Mouse (Mus musculus) urinary bladder, postnatal 14 days (tissue): ENCODE measurements at regions not wholly inside any gene's neighbourhood (a gene's known extent, or its start where the extent isn't known, plus 50 kb on each side); places are given as distances from the start of the nearest gene placed in this dataset.

Experiments used
- DNase-seq: peaks from one replicate; pipeline ENCODE4 v3.0.0; 2021; ENCODE audit warnings: low spot score

GRCm38 (mm10) chr9:85450877-85451276, 123.7 kb upstream of the Tent5a start:
- DNase-seq, result no peak

DNA sequence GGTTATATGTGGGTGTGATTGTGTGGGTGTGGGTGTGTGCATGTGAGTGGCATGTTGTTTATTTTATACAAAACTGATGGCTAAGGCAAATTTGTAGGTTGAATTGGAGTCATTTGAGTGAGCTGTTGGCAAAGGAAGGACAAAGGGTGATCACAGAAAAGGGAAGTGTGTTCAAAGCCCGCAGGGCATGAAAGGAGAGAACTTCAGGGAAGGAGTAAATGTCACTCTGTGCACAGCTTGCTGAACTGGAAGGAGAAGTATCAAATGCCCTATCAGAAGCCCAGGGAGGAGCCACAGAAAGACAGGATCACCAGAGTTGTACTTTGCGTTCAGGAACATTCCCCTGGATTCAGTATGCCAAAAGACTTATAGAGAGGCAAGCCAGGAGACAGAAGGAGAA, 122.3 kb upstream of the Tent5a start:
- DNase-seq, result peak; percentile 18

- no peak for DNase-seq
Measured at GRCm38 (mm10) chr9:85442761-85443505, 115.8 kb upstream of the Tent5a start.

DNA sequence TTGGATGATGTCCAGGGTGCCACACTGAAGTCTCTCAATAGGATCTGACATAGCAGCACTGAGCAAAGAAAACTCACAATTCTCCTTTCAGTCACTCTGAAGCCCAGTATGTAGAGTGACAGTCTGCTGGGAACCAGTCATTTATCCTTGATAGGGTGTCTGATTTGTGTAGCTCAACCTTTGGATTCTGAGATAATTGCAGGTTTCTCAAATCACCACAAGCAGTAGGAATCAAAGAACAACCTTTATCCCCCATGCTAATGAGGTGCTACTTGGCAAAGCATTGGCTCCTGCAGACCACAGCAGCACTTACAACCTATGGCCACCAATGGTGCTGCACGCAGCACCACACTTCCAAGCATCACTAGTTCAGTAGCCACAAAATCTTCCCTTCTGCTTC, 112.5 kb upstream of the Tent5a start:
- DNase-seq, result no peak

DNA sequence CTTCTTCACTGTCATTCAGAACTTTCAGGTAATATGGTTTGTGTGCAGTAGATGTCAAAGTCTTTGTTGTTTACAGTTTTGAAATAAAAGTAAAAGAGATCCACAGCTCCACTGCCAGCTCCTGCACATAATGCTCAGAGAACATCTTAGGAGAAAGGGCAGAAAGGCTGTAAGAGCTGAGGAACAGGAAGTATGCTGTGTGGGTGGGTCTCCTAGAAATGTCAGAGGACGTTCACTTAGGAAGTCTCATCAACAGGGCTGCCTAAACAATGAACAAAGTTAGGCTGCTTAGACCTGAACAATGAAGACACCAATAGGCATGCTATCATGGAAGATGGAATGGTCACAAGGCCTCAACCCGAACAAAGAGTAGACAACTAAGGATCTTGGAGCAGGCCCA, 105.1 kb upstream of the Tent5a start:
- DNase-seq, result no peak

DNA sequence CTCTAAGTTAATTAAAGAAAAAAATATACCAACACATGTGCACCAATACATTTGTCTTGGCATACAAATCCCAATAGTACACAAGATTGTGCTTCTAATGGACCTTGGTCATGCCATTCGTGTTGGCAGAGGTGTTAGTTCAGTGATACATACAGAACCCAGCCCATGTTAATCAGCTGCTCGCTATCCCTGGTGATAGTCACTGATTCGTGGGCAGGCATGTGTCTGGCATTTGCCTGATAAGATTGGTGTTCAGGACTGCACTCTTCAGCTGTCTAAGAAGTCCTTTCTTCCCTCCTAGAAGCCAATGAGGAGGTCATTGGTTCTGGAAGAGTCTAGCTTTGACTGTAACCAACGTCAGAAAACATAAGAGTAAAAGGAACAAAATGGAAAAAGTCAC, 99.7 kb upstream of the Tent5a start:
- no peak for DNase-seq

- DNase-seq, result no peak
Measured at GRCm38 (mm10) chr9:85423908-85424307, 96.8 kb upstream of the Tent5a start.

GRCm38 (mm10) chr9:85414391-85414790, 87.2 kb upstream of the Tent5a start:
- no peak for DNase-seq

DNA sequence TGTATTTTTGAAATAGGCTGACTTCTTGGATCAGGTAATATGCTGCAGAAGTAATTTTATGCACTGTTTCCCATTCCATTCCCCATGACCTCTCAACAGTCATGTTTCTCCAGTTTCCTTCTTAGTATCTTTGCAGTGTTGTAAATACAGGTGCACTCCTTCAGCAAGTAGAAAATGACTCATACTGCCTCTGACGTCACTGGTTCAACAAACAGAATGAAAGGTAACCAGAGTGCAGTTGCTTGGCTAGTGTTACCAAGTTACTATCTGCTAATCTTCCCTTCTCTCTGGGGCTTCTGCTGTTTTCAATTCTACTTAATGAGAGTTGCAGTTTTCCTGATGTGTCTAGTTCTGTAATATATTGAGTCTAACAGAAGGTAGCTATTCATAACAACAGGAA, 86.7 kb upstream of the Tent5a start:
- DNase-seq, result peak; percentile 62

DNA sequence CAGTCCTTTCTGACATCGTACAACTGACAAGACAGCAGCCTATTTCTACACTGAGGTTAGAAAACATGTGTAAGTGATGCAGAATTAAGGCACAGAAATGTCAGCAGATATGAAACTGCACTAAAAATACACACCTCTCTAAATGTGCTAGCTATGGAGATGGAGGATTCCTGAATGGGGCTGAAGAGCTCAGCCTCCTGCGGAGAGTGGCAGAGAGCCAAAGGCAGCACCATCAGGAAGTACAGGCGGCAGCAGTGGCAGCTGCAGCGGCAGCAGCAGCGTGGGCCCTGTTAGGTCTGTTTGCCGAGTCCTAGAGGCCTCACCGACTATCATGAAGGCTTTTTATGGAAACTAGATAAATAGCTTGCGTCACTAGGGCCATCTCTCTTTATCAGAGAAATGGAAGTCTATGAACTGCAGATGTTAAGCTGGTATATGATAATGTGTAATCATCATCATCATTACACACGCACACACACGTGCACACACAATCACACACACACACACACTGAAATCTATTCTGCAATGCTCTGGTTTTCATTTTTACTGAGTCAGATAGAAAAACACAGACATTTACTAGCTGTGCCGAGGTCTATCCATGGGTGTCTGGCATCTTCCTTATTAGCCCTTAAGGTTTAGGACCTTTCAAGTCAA, 83.6 kb upstream of the Tent5a start:
- DNase-seq, result peak; percentile 62

GRCm38 (mm10) chr9:85409974-85410506, 82.9 kb upstream of the Tent5a start:
- DNase-seq, result no peak

GRCm38 (mm10) chr9:85408461-85408860, 81.3 kb upstream of the Tent5a start:
- no peak for DNase-seq

GRCm38 (mm10) chr9:85407592-85407991, 80.4 kb upstream of the Tent5a start:
- DNase-seq, result no peak

GRCm38 (mm10) chr9:85401736-85402135, 74.6 kb upstream of the Tent5a start:
- DNase-seq, result no peak

DNA sequence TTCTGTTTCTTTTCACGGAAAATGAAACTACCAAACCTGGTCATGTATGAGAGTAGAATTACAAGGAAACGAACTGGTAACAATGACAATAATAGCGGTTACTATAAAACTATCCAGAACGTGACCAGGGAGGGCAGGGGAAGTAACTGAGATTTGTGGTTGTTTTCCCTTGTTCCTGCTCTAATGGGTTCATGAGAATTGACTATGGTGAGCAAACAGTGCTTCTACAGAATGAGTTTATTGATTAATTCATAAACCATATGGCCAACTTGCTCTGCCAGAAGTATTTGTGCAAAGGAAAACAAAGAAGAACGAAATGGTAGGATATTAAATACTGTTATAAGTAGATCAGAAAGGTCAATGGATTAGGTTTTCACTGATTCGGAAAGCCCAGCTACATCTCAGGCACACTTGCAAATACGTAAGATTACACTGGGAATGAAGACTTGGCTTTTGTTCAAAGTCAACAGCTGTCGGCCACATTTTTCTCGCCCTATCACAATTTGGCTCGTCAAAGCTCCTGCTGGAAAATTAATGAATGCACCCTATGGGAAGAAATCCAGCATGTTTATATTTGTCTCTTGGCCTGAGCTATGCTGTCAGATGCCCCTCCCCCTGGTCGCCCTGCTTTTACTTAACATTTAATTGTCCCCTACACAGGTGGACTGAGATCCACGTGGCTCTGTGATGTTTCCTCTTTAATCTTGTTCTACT, 73.6 kb upstream of the Tent5a start:
- DNase-seq, result no peak

GRCm38 (mm10) chr9:85394975-85395374, 67.8 kb upstream of the Tent5a start:
- no peak for DNase-seq

DNA sequence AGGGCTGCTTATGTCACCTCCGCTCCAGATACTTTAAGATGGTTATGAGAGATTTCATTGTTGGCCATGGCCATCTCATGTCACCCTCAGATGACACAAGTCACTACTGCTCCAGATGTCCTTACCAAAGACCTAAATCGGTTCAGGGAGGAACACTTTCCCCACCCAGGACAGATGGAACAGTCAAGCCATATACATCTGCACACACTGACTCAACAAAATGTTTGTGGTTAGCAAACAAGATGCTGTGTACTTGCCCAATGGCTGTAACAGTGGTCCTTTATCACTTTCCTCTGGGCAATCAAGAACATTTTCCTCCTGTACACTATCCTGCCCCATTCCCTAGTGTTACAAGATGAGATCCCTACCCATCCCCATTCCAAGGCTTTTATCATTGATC, 64.1 kb upstream of the Tent5a start:
- no peak for DNase-seq

DNA sequence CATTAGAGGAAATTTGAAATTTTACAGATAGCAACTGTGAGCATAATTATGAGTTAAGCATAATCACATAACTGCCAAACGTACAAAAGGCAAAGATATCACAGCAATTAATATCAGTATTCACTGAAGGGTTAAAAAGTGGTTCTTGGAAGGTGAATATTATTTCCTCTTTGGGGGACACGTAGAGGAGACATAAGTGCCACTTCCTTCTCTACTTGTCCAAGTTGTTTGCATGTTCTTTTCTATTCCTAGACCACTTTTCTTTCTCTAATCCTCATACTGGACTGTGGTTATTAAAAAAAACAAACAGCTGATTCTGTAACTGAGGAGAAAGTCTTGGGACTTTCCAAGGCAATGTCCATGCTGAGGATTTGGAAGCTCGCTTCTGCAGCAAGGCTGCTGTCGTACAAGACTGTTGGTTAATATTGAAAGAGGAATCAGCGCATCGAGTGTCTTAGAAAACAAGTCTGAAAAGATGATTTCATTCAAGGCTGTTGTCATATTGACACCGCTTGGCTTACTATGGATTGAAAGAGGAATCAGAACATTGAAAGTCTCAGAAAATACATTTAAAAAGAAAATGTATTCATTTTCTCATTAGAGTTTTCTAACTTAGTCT, 61.7 kb upstream of the Tent5a start:
- no peak for DNase-seq

DNA sequence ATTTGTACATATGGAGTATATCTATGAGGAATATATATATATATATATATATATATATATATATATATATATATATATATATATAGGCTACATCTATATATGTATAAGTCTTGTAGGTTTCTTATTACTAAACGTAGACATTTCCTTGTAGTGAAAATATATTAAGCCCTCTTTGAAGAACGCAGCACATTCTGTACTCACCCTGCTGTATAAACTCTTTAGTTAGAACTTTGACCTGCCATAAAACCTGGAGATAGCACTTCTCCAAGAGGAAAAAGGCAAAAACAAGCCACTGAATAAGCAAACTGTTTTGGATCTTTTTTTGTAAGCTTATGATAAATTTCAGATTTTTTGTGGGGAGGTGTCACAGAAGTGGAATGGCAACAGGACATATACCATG, 55.3 kb upstream of the Tent5a start:
- no peak for DNase-seq

DNA sequence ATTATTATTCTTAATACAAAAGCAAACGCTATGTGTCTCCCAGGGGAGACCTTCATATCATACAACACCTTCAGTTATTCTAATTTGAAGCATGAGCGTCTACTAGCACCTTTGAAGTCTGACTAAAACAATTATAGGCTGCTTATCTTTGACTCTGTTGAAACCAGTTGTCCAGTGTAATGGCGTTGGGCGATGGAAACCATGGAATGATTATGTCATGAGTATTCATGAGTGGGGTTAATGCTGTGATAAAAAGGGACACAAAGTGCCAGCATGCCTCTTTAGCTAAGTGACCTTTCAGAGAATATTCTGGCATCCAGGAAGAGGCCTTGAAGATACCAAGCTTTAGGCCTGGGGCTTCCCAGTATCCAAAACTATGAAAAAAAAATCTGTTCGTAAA, 53.6 kb upstream of the Tent5a start:
- DNase-seq, result no peak

- DNase-seq, result no peak
Measured at GRCm38 (mm10) chr9:85379135-85379534, 52.0 kb upstream of the Tent5a start.
